Mouse (Mus musculus) layer of hippocampus, adult 6 months (tissue): Measurements from ENCODE around the gene Vmn1r165. TPM values are rescaled to one million over a fixed set of nuclear protein-coding genes. Genes with fewer than 3 reads are reported as not detected.

Experiments used
- long read RNA-seq, 2 experiments: library from polyadenylated mRNA; unstranded; transcript quantifications; one replicate each; pipeline ENCODE4 v2.0.0; 2019 to 2020
- polyA plus RNA-seq: library from polyadenylated mRNA; unstranded; fragments of <200 nt; fragmentation: Nextera tagmentation; gene quantifications from 2 replicates; pipeline ENCODE4 v1.2.3, GENCODE M21; 2021

The Vmn1r165 gene
- polyA plus RNA-seq = not detected in 2 replicates
- long read RNA-seq, experiment 1 = 0 reads
- long read RNA-seq, experiment 2 = 0 reads

GRCm38 (mm10) chr7:23217032-23217431 lies at the start of gene Vmn1r165:
Vmn1r165 (plus strand) TSS chr7:23217332.

GRCm38 (mm10) chr7:23251582-23251981 lies 34.5 kb downstream of the Vmn1r165 start, which contains the start of gene Vmn1r166:
Vmn1r166 (minus strand) TSS chr7:23251682.

Other genes starting within 250 kb of the Vmn1r165 start
- gene Gm4214, start 232.7 kb upstream of the Vmn1r165 start, polyA plus RNA-seq = not detected in 2 replicates
- not detected in 2 replicates for gene Gm4216, start 197.4 kb upstream of the Vmn1r165 start, polyA plus RNA-seq
- not detected in 2 replicates for gene Vmn1r163, start 161.8 kb upstream of the Vmn1r165 start, polyA plus RNA-seq
- gene Gm8720, start 149.9 kb upstream of the Vmn1r165 start, polyA plus RNA-seq = not detected in 2 replicates
- not detected in 2 replicates for gene Gm10662, start 72.9 kb upstream of the Vmn1r165 start, polyA plus RNA-seq
- not detected in 2 replicates for gene Vmn1r166, start 34.4 kb downstream of the Vmn1r165 start, polyA plus RNA-seq
- gene Gm6902, start 61.6 kb downstream of the Vmn1r165 start, polyA plus RNA-seq = not detected in 2 replicates
- not detected in 2 replicates for gene Nlrp4e, start 83.9 kb downstream of the Vmn1r165 start, polyA plus RNA-seq
- gene Nlrp5, start 168.6 kb downstream of the Vmn1r165 start, polyA plus RNA-seq = not detected in 2 replicates